Mouse (Mus musculus) small intestine, adult 2 months (tissue): Measurements from ENCODE around the gene Wwc2.

Experiments
- CTCF ChIP-seq: fragments of 200-500 bp; IDR thresholded peaks from 2 replicates; pipeline ENCODE4 v1.5.1; 2012; ENCODE audit warnings: low read depth, mild to moderate bottlenecking, control low read depth, inconsistent platforms, low read length, moderate library complexity, mixed read lengths; ENCODE audit not compliant: insufficient replicate concordance, insufficient read length; ENCODE audit errors: extremely low read depth
- POLR2A ChIP-seq: fragments of 200-500 bp; IDR thresholded peaks from 2 replicates; pipeline ENCODE4 v1.6.1; 2012; ENCODE audit warnings: low read depth, mild to moderate bottlenecking, control low read depth, inconsistent platforms, low read length, moderate library complexity

GRCm38 (mm10) chr8:47786323-47786722 lies 204.4 kb downstream of the Wwc2 start:
- TF ChIP-seq CTCF (no peak), POLR2A (no peak)
